Mouse (Mus musculus) hindbrain, embryonic 10.5 days (tissue): ENCODE data around the gene Slc25a21. TPM values are rescaled to one million over a fixed set of nuclear protein-coding genes. Genes with fewer than 3 reads are reported as not detected.

Experiments
- DNase-seq: peaks from one replicate; pipeline ENCODE4 v3.0.0-alpha.2; 2017; ENCODE audit warnings: low spot score
- H3K27ac ChIP-seq: fragments of 300-500 bp; sonication (generic); 2 replicates; pipeline ENCODE4 v1.5.1; 2016; ENCODE audit warnings: mild to moderate bottlenecking, moderate library complexity
- H3K27me3 ChIP-seq: fragments of 300-500 bp; sonication (generic); 2 replicates; pipeline ENCODE4 v1.6.1; 2016; ENCODE audit warnings: mild to moderate bottlenecking; ENCODE audit not compliant: poor library complexity, insufficient read depth, severe bottlenecking
- H3K36me3 ChIP-seq: fragments of 300-500 bp; sonication (generic); 2 replicates; pipeline ENCODE4 v1.6.1; 2016; ENCODE audit warnings: mild to moderate bottlenecking, moderate library complexity
- H3K4me1 ChIP-seq: fragments of 300-500 bp; sonication (generic); replicated peaks from 2 replicates; pipeline ENCODE4 v1.6.1; 2016; ENCODE audit warnings: mild to moderate bottlenecking
- H3K4me3 ChIP-seq: fragments of 300-500 bp; sonication (generic); 2 replicates; pipeline ENCODE4 v1.5.1; 2016; ENCODE audit warnings: mild to moderate bottlenecking, moderate library complexity
- H3K9me3 ChIP-seq: fragments of 300-500 bp; sonication (generic); 2 replicates; pipeline ENCODE4 v1.6.1; 2016; ENCODE audit warnings: mild to moderate bottlenecking, moderate library complexity
- WGBS: fragments of 180-500 bp; shearing (Covaris S2); methylation state at CpG from one replicate; pipeline ENCODE4 v1.1.7; 2016; 5-methylcytosine and 5-hydroxymethylcytosine counted together
- polyA plus RNA-seq: library from polyadenylated mRNA; unstranded; fragments of >200 nt; fragmentation: Nextera tagmentation; extraction: Ambion mirVana; gene quantifications from 2 replicates; pipeline ENCODE4 v1.2.1, GENCODE M21; 2016

Slc25a21 gene
- polyA plus RNA-seq, 1 experiment from 2014 or later = 1.3 TPM

GRCm38 (mm10) chr12:57162840-57163239, 34.4 kb downstream of the Slc25a21 start:
- 81% methylated on average over 3 of the region's 3 CpGs for WGBS
- Histone ChIP-seq H3K4me3 (no peak overlapping the region), H3K9me3 (peaks cover 4% of the 10 kb centered on the region; the same call in 1 of the 2 replicates), H3K27me3 (no peaks in the 10 kb centered on the region), H3K27ac (no peak overlapping the region), H3K4me1 (no peaks in the 10 kb centered on the region), H3K36me3 (no peaks in the 10 kb centered on the region)
- no peak for DNase-seq

- H3K36me3 ChIP-seq = no peaks in the 10 kb centered on the region
These were observed 37.4 kb downstream of the Slc25a21 start for GRCm38 (mm10) chr12:57159904-57160303.

GRCm38 (mm10) chr12:57158266-57158665, 39.0 kb downstream of the Slc25a21 start:
- no peaks in the 10 kb centered on the region for H3K36me3 ChIP-seq
- DNase-seq = no peak
- H3K4me1 ChIP-seq = no peaks in the 10 kb centered on the region
- no peaks in the 10 kb centered on the region for H3K9me3 ChIP-seq
- WGBS = 68% methylated on average over 3 of the region's 3 CpGs
- H3K27ac ChIP-seq = no peak overlapping the region
- no peak overlapping the region for H3K4me3 ChIP-seq
- H3K27me3 ChIP-seq = no peaks in the 10 kb centered on the region

More at GRCm38 (mm10) chr12:57159904-57160303, 37.4 kb downstream of the Slc25a21 start:
- 91% methylated on average over 6 of the region's 6 CpGs for WGBS
- Histone ChIP-seq H3K4me3 (no peak overlapping the region), H3K27ac (no peak overlapping the region), H3K27me3 (no peaks in the 10 kb centered on the region), H3K9me3 (no peaks in the 10 kb centered on the region), H3K4me1 (no peaks in the 10 kb centered on the region)
- no peak for DNase-seq

- Histone ChIP-seq H3K9me3 (no peaks in the 10 kb centered on the region), H3K4me1 (no peaks in the 10 kb centered on the region), H3K27ac (no peak overlapping the region), H3K36me3 (no peaks in the 10 kb centered on the region), H3K27me3 (no peaks in the 10 kb centered on the region), H3K4me3 (no peak overlapping the region)
- no peak for DNase-seq
- 70% methylated on average over 1 of the region's 1 CpGs for WGBS
These were observed 58.3 kb downstream of the Slc25a21 start for GRCm38 (mm10) chr12:57138937-57139336.

- H3K4me3 ChIP-seq = no peak overlapping the region
- no peaks in the 10 kb centered on the region for H3K4me1 ChIP-seq
- no peak overlapping the region for H3K27ac ChIP-seq
- DNase-seq = no peak
- no peaks in the 10 kb centered on the region for H3K27me3 ChIP-seq
- H3K36me3 ChIP-seq = no peaks in the 10 kb centered on the region
- 88% methylated on average over 2 of the region's 2 CpGs for WGBS
- no peaks in the 10 kb centered on the region for H3K9me3 ChIP-seq
These were observed 59.5 kb downstream of the Slc25a21 start for GRCm38 (mm10) chr12:57137809-57138208.

GRCm38 (mm10) chr12:57118602-57119001, 78.7 kb downstream of the Slc25a21 start:
- no peak overlapping the region for H3K27ac ChIP-seq
- WGBS = 35% methylated on average over 8 of the region's 8 CpGs
- no peak for DNase-seq

GRCm38 (mm10) chr12:57115516-57115915, 81.8 kb downstream of the Slc25a21 start:
- no peaks in the 10 kb centered on the region for H3K9me3 ChIP-seq
- DNase-seq = no peak
- peaks cover 6% of the 10 kb centered on the region for H3K4me1 ChIP-seq
- 87% methylated on average over 10 of the region's 10 CpGs for WGBS
- no peak overlapping the region for H3K27ac ChIP-seq
- no peaks in the 10 kb centered on the region for H3K27me3 ChIP-seq
- H3K36me3 ChIP-seq = no peaks in the 10 kb centered on the region
- H3K4me3 ChIP-seq = no peak overlapping the region

More at GRCm38 (mm10) chr12:57118602-57119001, 78.7 kb downstream of the Slc25a21 start:
- Histone ChIP-seq H3K36me3 (no peaks in the 10 kb centered on the region), H3K27me3 (no peaks in the 10 kb centered on the region), H3K4me3 (no peak overlapping the region), H3K9me3 (no peaks in the 10 kb centered on the region), H3K4me1 (peaks cover 6% of the 10 kb centered on the region)

- WGBS = 91% methylated on average over 4 of the region's 4 CpGs
- no peaks in the 10 kb centered on the region for H3K36me3 ChIP-seq
- DNase-seq = no peak
- H3K27me3 ChIP-seq = no peaks in the 10 kb centered on the region
- H3K9me3 ChIP-seq = no peaks in the 10 kb centered on the region
- no peaks in the 10 kb centered on the region for H3K4me1 ChIP-seq
- no peak overlapping the region for H3K4me3 ChIP-seq
- H3K27ac ChIP-seq = no peak overlapping the region
These were observed 87.9 kb downstream of the Slc25a21 start for GRCm38 (mm10) chr12:57109363-57109762.

GRCm38 (mm10) chr12:57102322-57102721, 95.0 kb downstream of the Slc25a21 start:
- DNase-seq = no peak
- no peaks in the 10 kb centered on the region for H3K36me3 ChIP-seq
- 92% methylated on average over 1 of the region's 1 CpGs for WGBS
- no peak overlapping the region for H3K4me3 ChIP-seq
- no peaks in the 10 kb centered on the region for H3K4me1 ChIP-seq
- H3K27ac ChIP-seq = no peak overlapping the region
- no peaks in the 10 kb centered on the region for H3K9me3 ChIP-seq
- no peaks in the 10 kb centered on the region for H3K27me3 ChIP-seq

GRCm38 (mm10) chr12:57100549-57100948, 96.7 kb downstream of the Slc25a21 start:
- H3K4me3 ChIP-seq = no peak overlapping the region
- WGBS = 89% methylated on average over 4 of the region's 4 CpGs
- no peaks in the 10 kb centered on the region for H3K27me3 ChIP-seq

GRCm38 (mm10) chr12:57099066-57099465, 98.2 kb downstream of the Slc25a21 start:
- Histone ChIP-seq H3K27ac (no peak overlapping the region), H3K9me3 (no peaks in the 10 kb centered on the region), H3K4me1 (no peaks in the 10 kb centered on the region), H3K36me3 (no peaks in the 10 kb centered on the region), H3K4me3 (no peak overlapping the region), H3K27me3 (no peaks in the 10 kb centered on the region)
- 73% methylated on average over 3 of the region's 3 CpGs for WGBS
- DNase-seq = no peak

More at GRCm38 (mm10) chr12:57100549-57100948, 96.7 kb downstream of the Slc25a21 start:
- no peaks in the 10 kb centered on the region for H3K36me3 ChIP-seq
- no peaks in the 10 kb centered on the region for H3K4me1 ChIP-seq
- H3K27ac ChIP-seq = no peak overlapping the region
- no peak for DNase-seq
- H3K9me3 ChIP-seq = no peaks in the 10 kb centered on the region

- H3K9me3 ChIP-seq = no peaks in the 10 kb centered on the region
These were observed 98.9 kb downstream of the Slc25a21 start for GRCm38 (mm10) chr12:57098371-57098770.

GRCm38 (mm10) chr12:57093107-57093506, 104.2 kb downstream of the Slc25a21 start:
- 46% methylated on average over 5 of the region's 5 CpGs for WGBS
- Histone ChIP-seq H3K36me3 (no peaks in the 10 kb centered on the region), H3K4me1 (no peaks in the 10 kb centered on the region), H3K27ac (no peak overlapping the region), H3K27me3 (no peaks in the 10 kb centered on the region), H3K4me3 (no peak overlapping the region), H3K9me3 (no peaks in the 10 kb centered on the region)
- peak; percentile 28 for DNase-seq

More at GRCm38 (mm10) chr12:57098371-57098770, 98.9 kb downstream of the Slc25a21 start:
- Histone ChIP-seq H3K27ac (no peak overlapping the region), H3K27me3 (no peaks in the 10 kb centered on the region), H3K4me3 (no peak overlapping the region), H3K36me3 (no peaks in the 10 kb centered on the region), H3K4me1 (no peaks in the 10 kb centered on the region)
- WGBS = 91% methylated on average over 5 of the region's 5 CpGs
- DNase-seq = no peak

- H3K27ac ChIP-seq = 0 out of 2 replicates have a peak overlapping the region, but pooled peaks have one; percentile 8
- no peaks in the 10 kb centered on the region for H3K36me3 ChIP-seq
- H3K9me3 ChIP-seq = no peaks in the 10 kb centered on the region
- H3K27me3 ChIP-seq = no peaks in the 10 kb centered on the region
- no peak overlapping the region for H3K4me3 ChIP-seq
- 31% methylated on average over 3 of the region's 3 CpGs for WGBS
- no peak for DNase-seq
- peaks cover 21% of the 10 kb centered on the region for H3K4me1 ChIP-seq
These were observed 112.8 kb downstream of the Slc25a21 start for GRCm38 (mm10) chr12:57084519-57084918.
